Mouse (Mus musculus) left cerebral cortex, postnatal 36 days (tissue): ENCODE results near the gene Banp. TPM values are rescaled to one million over a fixed set of nuclear protein-coding genes. Genes with fewer than 3 reads are reported as not detected.

ENCODE experiments used
- DNase-seq, 2 experiments: peaks; one replicate each; pipeline ENCODE4 v3.0.0; 2021 to 2022; ENCODE audit warnings: low spot score in 2 of 2, mixed read lengths in 1 of 2
- intact Hi-C: fragments of 180-260 bp; cut with DNase I; formaldehyde crosslinking; loops from one replicate; pipeline ENCODE4 v1.15.1; 2025
- total RNA-seq, 2 experiments: library from RNA; stranded (reverse); gene quantifications; 2 replicates each; pipeline ENCODE4 v1.2.3; 2021

Gene Banp
- total RNA-seq, 2 experiments from 2014 or later = 25.8 to 47.8 TPM

DNA sequence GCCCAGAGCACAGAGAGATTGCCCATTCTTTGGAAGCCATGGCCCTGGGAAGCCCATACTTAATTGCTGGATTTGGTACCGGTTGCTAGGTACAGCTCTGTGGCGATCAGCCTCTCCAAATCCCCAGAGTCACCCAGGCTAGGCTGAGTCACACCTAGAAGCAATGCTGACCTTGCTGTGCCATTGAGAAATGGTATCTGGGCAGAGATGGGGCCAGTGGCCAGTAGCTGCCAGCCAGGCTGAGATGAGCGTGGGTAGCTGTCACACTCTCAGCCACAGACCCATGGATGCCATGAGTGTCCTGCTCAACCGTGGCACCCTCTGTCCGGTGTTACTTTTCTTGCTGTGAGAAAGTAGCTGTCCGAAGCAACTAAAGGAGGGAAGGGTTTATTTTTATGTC lies 88.5 kb downstream of the Banp start:
- no peak for DNase-seq
- intact Hi-C loops = no loop called here

DNA sequence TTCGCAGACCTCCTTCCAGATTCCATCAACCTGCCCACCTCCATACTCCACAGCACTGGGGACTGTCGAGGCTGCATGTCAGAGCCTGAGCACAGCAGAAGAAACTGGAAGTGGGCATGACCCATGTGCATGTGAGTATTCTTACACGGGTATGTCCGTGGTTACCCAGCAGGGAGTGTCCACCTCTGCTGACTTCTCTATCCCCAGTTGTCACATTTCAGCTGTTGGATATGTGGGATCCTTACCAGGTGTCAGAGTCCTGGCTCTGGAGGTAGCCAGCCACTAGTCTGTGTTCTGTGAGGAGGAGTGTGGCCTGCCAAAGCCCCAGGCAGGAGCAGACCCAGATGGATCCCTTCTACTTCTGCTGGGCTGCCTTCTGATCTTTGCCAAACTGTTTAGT lies 89.9 kb downstream of the Banp start:
- intact Hi-C loops = no loop called here
- DNase-seq = no peak

DNA sequence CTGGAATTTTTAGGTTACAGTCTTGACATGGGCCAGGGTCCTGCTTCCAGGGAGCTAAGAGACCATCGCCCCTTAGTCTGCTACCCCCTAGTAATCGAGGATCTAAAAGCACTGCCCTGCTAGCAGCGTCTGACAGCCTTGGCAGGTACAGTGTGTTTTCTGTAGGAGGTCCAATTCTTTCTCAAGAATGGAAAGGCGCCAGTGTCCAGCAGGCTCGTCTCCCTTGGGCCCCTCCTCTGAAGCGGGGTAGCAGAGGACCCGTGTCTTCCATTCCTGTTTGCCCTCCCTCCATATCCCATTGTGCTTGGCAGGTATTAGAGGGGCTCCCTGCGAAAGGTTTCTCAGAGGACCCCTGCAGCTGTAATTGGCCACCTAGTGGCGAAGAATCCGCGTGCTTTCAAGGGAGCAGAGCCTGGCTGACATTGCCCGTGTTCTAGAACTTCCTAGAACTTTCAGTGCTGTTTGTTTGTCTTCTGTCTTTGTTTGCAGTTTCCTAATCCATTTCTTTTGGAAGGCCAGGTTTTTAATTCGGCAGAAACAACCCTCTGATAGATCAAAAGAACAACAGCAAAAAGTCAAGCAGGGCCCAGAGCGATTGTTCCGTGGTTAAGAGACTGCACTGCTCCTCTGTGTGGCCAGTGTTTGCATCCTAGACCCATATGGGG lies 97.8 kb downstream of the Banp start:
- intact Hi-C loops = no loop called here
- no peak for DNase-seq

DNA sequence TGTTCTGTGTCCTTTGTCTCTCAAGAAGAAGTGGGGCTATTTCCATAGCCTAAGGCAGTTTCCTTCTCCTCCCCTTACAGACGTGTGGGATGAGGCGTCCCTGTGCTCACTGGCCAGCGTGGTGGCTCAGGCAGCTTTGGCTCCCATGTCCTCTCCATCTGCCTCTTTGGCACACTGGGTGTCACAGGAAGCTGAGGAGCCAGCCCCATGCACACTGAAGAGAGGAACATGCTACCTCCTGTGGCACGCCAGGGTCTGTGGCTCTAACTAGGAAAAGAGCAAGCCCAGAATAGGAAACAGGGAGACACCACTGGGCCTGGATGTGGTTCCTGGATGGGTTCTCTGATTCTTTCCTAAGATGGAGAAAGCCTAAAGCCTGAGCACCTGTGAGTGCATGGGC lies 99.7 kb downstream of the Banp start:
- intact Hi-C loops = no loop called here

DNA sequence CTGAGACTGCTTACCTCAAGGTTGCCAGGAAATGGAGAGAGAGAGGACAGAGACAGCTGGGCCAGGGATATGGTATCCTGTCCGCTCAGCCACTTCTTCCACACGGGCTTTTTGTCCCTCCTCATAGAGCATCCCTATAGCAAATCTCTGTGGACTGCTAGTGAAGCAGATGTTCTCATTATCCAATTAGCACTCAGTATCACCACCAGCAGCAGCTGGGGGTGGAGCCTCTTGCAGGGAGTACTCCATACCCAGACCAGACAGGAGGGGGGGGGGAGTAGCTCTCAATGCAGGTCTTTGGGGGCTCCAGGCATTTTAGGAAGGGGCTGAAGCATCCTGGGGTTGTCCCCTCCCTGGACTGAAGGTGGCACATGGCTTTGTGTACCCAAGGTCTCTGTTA lies 100.4 kb downstream of the Banp start:
- DNase-seq = no peak
- intact Hi-C loops = no loop called here

More for the DNA sequence above, 99.7 kb downstream of the Banp start:
- DNase-seq = no peak

DNA sequence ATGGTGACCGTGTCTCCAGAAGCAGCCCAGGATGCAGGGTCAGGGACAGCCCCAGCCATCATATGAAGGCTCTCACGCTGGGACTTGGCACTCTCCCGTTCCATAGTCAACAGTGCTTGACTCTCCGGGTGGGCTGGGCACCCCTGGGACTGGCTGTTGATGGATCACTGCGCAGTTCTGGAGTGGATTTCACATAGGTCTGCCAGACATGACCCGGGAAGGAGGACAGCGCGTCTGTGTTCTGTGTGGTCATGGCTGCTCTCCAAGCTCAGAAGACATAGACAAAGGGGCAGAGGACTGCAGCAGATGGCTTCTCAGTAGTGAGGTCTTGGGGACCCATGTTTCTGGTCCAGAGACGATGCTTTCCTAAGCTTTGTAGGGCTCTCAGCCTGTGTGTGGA lies 101.1 kb downstream of the Banp start:
- no peak for DNase-seq
- intact Hi-C loops = no loop called here

DNA sequence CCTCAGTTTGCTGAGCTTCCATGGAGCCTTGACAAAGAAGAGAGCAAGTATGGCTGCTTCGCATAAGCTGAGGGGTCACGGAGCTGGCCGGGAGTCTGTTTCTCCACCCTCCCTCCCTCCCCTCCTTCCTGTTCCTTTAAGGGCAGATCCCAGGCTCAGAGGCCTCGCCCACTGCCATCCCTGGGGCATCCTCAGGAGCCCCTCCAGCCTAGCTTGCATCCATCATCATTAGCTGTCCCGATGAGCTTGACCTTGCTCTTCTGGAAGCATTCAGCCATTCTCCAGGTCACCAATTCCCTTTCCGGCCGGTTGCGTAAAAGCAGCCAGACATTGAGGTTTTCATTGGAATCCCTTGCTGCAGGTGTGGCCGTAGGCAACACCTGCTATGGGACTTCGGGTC lies 105.8 kb downstream of the Banp start:
- no peak for DNase-seq
- intact Hi-C loops = no loop called here

DNA sequence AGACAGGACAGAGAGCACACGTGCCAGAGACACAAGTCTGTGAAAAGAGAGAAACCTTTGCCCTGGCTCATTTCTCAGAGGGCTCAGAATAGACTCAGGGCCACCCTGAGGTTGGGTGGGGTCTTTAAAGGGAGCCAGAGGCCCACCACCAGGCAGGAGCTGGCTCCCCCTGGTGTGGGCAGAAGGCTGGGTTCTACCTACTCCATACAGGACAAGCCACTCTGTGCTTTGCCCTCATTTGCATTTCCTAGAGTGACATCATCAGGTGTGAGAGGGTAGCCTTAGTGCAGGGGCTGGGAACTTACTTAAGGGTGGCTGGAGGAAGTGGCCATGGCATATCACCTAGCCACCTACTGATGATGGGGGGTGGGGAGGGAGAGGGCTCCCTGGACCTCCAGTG lies 106.6 kb downstream of the Banp start:
- intact Hi-C loops = no loop called here
- DNase-seq = no peak

DNA sequence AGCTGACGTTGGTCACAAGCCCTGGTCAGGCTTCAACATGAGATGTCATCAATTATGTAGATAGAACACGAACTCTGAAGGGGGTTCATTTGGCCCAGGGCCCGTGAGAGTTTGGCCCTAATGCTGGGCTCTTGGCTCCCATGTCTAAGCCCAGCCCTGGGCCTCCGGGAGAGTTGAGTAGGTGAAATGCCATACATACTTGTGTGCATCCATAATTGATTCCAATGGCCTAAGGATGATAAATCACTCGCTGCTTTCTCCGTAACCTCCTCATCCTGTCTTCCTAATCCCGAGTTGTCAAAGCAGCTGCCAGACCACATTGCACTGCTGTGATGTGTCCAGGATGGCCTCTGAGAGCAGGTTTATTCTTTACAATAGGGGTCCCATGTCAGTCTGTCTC lies 107.3 kb downstream of the Banp start:
- DNase-seq = no peak
- intact Hi-C loops = no loop called here

DNA sequence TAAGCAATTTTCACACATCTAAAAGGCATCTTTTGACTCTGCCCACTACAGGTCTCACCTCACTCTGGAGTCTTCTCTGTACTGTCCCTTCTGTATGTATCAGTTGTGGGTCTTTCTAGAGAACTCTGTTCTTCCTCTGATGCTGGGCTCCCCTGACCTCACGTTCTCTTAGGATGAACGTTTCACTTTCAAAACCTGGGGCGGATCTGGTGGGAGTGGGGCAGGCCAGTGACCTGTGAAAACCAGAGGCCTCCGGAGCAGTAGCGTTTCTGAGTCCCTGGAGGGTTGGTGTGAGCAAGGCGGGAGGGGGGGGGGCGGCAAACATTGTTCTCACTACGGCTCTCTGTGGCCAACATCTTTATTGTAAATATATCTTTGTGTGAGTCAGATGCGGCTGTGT lies 109.0 kb downstream of the Banp start:
- intact Hi-C loops = no loop called here
- no peak for DNase-seq

DNA sequence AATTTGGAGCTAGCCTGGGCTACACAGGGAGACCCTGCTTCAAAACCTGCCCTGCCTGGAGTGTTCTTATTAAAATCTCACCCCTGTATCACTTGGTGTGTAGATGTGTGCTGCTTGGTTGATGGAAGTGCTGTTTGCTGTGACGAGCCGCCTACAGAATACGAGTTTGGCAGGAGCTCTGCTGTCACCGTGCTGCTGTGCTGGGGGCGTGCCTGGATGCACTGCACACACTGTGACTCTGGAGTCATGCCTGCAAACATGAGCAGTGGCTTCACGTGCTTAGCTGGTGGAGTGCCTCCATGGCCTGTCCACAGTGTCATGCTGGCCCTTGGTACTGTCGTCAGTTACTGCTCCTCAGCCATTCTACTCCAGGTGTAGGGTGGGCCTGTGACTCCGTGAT lies 109.4 kb downstream of the Banp start:
- intact Hi-C loops = no loop called here
- peak; percentile 56 to 63 for DNase-seq

DNA sequence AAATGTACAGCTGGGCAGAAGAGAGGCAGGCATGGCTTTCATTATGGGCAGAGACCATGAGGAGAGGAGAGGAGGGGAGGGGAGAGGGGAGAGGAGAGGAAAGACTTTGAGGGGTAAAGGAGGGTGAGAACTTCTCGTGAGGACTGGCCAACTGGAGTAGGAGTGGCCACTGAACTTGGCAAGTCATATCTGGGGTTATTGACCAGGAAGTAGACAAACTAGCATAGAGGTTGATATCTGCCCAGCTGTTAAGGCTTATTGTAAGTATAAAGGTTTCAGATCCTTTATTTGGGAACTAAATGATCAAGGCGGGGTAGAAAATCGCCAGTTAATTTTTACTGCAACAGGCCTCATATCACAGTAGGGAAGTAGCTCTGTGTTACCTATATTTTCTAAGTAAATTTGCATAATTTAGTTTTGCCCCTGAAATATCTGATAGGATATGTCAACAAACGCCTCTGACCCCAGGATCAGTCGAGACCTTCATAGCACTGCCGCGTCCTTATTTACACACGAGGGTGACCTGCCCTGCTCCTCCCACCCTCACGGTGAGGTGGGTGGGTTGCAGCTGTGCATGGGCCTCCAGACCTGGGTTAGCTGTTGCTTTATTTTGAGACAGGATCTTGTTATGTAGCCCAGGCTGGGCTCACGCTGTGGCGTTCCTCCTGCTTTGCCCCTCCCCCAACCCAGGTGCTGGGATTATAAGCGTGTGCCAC lies 113.1 kb downstream of the Banp start:
- intact Hi-C loops = no loop called here
- DNase-seq = no peak

DNA sequence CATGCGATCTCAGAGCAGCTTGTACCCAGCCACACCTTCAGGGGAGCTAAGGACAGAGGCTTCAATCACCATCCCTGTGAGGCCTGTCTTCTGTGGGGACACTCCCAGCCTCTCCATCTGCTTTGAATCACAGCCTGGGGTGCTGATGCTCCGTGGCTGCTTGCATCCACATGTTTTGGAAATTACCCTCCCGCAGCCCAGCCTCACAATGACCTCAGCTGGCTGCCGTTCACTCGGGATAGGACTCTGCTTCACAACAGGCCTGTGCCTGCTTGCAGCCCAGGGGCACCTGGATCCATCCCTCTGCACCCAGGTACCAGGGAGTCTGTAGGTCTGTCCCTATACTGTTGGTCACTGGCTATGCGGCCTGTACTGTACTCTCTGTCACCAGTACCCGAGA lies 114.8 kb downstream of the Banp start:
- intact Hi-C loops = no loop called here
- DNase-seq = no peak

DNA sequence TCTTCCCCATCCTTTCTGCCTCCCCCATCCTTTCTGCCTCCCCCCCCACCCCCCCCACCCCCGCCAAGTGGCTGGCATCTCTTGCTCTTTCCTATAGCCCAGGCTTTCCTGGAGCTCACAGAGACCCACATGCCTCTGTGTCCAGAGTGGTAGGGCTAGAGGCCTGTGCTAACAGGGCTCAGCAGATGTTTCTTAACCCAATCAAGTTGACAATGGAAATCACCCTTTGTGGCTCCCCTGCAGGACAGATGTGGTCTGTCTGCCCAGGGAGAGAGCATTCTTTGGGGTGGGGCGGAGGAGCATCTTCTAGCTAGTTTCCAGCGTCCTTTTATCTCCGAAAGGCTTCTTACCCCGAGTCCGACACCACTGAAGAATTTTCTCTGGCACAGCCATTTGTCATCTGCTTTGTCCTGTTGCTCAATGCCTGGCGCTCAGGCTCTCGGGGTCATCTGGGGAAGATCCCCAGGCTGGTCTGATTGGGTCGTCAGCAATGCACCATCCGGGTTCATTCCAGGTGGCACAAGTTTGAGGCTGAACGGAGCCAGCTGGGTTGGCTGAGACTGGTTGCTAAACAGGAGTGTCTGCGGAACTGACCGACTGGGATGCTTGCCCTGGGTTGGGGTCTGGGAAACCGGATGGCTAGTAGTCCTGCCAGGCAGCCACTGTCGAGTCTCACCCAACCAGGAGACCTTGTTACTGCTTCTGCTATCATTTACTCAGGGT lies 118.4 kb downstream of the Banp start:
- intact Hi-C loops = no loop called here
- DNase-seq = no peak

DNA sequence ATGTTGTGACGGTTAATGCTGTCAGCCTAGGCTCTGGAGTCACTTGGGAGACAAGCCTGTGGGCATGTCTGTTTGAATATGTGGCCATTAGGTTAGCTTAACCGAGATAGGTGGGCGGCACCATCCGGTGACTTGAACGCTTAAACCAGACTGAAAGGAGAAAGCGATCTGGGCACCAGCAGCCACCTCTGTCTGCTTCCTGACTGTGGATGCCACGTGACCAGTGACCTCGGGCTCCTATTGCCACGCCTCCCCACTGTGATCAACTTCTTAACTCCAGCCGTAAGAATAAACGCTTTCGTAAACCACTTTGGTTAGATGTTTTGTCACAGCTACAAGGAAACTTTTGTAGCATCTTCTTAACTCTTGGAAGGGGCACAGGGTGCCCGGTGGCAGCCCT lies 119.1 kb downstream of the Banp start:
- intact Hi-C loops = no loop called here
- DNase-seq = no peak

DNA sequence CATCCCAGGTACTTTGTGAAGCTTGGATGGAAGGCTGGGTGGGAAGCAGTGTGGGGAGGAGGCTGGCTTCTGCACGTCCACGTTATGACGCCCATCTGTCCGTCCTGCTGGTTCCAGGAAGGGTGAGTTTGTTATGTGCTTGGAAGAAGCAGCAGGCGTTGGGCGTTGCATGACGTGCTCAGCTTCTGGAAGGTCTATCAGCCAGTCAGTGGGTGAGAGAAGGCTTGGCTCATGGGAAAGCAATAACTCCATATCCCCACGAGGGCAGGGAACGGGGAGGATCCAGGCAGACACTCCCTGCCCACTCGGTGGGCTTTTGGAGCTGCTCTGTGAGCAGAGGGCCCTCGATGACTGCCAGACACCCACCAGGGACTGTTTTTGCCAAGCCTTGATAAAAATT lies 119.7 kb downstream of the Banp start:
- DNase-seq = peak; percentile 39 to 53
- intact Hi-C loops = no loop called here

DNA sequence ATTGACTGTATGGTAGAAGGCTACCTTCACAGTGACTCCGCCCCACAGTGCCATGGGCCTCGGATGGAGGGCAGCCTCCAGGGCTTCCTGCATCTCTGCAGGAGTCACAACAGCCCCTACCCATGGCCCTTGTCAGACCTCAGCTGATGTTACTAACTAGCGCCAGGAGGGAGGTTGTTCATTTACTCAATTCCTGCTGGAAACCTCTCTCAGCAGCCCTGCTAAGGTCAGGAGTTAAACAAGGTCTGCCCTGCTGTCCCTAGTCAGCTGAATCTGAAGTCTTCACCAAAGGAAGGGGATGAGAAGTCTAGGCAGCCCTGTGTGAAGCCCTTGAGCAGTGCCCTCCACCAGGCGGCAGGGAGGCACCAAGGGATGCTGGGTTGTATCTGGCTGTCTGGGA lies 121.6 kb downstream of the Banp start:
- no peak for DNase-seq
- intact Hi-C loops = no loop called here

DNA sequence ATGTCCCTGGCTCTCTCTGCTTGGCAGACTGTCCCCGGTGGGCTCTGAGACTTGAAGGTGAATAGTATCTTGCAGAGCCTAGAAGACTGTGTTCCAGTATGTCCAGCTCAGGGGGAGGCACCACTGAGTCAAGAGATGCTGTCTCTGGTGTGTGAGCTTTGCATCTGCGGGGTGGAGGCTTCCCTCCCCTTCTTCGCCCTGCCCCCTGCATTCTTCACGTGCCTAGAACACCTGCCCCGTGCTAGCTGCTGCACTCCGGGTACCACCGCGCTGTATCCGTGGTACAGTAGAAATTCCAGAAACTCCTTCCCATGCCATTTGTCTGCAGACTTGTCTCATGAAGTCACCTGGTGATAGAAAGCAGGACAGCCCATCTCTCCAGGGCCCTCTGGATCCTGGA lies 124.4 kb downstream of the Banp start:
- DNase-seq = no peak
- intact Hi-C loops = no loop called here

DNA sequence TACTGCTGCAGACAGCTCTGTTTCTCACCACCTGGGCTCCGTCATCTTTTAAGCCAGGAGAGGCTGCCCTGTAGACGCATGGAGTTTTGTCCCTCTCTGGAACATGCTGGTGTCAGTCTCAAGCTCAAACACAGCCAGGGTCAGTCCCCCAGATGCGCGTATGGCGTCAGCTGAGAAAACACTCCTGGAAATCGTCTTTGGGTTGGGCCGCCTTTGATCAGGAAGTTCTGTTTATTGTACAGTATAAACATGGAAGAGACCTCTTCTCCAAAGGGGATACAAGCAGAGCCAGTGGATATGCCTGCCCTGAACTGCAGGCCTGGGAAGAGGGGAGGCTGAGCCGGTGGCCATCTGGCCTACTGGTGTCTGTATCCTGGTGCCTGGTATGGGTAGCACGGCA lies 124.9 kb downstream of the Banp start:
- no peak for DNase-seq
- intact Hi-C loops = no loop called here

DNA sequence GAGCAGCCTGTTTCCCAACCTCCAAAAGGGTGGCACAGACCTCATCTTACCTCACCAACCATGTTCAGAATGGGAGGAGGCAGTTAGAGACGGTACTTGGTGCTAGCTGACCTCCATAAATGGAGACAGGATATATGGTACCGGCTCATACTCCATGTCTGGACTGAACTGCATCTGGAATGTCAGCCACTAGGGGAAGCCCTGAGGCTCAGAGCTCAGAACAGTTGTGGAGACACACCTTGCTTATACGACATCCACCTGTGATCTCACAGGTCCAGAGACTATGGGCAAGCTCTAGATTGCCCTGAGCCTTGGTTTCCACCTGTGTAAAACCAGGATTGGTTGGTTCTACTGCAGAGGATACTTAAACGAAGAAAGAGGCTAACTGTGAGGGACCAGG lies 125.4 kb downstream of the Banp start:
- intact Hi-C loops = no loop called here
- DNase-seq = no peak

DNA sequence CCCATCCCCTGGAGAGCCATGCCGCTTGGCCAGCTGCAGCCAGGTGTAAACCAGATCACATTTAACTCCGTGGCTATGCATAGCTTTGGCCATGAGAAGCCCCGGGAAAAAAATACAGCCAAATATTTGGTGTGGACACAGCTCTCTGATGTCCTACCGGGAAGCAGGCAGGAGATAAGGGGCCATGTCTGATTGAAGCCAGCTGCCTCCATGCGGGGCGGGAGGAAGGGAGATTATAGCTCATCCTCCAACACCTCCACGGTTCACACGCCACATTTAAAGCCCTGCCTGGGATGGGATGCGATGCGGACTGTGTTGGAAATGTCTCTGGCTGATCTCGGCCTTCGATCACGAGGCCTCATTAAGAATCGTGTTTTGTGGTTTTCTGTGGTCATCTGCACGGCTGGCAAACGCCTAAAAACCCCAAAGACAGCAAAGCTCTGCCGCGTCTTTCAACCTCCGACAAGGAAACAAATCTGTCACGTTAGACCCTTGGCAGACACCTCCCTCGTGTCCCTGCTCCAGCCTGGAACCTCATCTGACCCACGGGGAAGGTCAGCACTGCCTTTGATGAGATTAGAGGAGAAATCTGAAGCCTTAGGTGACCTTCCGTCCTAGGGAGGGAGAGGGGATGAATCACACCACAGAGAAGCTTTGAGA lies 126.8 kb downstream of the Banp start:
- no peak for DNase-seq

More for the DNA sequence above, 126.8 kb downstream of the Banp start:
- intact Hi-C loops = no loop called here
